Mouse (Mus musculus) right cerebral cortex, postnatal 25 days (tissue): ENCODE measurements around the gene Esam.

Source experiments
- DNase-seq: peaks from one replicate; pipeline ENCODE4 v3.0.0; 2022

Gene Esam

DNA sequence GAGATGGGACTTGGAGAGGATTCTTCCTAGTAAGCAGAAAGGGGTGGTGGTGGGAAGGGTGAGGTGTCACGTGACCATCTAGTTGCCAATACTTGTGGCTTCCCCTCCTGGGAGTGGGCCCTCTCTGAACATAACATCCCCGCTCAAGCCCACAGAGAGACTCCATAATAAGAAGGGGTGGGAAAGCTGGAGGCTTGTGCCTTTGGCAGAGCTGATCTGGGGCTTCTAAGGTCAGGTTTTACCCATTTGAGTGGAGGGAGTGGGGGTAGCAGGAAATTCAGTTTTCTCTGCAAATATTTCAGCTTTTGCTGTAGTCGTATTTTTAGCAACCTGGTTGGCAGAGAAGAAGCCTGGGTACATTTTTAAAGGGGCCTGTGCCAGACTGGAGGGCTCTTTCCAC is 28.5 kb downstream of the Esam start:
- peak; percentile 35 for DNase-seq

DNA sequence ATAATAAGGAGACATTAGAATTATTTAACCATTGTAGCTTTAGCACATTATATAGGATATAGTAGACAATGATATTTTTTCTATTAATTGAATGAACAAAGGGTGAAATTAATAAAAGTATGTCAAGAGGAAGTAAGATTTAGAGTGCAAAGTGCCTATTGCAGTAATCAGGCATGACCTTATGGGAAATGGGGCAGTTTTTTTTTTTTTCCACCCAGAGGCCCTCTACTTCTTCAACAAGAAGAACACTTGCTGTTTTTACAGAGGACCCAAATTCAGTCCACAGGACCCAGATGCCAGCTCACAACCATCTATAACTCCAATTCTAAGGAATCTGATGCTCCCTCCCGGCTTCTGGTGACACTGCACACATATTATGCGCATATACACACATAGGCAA is 32.7 kb downstream of the Esam start:
- DNase-seq, result no peak

DNA sequence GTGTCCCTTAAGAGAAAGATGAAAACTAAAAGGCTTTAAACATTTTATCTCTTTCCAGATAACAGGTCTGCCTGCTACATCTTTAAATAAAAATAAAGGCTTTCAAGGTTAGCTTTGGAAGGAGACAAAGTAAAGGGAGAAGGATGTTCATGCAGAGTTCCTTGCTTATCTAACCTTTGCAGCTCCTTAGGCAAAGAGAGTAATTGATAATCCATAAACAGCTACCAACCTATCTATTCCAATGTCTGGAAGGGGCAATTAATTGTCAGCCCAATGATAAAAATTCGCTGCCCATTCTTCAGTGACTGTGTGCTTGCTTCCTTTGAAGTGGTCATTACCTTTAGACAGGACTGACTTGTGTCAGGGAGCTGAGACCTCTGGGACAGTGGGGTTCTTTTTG is 35.9 kb downstream of the Esam start:
- DNase-seq, result no peak

DNA sequence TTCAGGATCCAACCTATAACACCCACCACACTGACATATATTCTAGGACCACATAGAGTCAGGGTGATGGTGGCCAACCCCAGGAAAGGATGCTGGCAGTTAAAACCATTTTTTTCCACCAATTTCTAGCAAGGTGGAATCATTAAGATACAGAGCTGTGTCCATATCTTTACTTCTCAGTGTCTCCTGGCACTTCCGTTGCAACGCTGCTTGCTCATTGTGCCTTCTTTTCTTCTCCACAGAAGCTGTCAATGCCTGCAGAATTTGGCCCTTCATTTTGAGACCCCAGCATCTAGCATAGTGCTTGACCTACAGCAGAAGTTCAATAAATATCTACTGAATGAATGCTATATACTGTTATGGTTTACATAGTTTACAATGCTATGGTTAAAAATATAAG is 39.1 kb downstream of the Esam start:
- no peak for DNase-seq

DNA sequence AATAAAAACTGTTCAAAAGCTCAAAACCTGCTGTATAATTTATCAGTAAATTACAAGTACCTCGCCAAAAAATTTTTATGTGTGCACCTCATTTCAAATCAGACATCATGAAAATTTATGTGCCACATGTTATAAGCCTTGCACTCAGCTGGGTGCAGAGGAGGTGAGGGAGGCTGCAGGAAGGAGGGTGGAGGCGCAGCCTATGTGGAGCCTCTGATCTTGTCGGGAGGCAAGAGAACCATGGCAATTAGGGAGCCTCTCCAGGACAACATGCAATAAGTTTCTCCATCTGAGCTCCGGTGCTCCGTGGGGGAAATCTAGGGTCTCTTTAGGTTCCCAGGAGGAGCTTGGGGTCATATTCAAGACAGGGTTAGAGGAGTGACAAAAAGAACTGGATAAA is 39.6 kb downstream of the Esam start:
- DNase-seq, result no peak

DNA sequence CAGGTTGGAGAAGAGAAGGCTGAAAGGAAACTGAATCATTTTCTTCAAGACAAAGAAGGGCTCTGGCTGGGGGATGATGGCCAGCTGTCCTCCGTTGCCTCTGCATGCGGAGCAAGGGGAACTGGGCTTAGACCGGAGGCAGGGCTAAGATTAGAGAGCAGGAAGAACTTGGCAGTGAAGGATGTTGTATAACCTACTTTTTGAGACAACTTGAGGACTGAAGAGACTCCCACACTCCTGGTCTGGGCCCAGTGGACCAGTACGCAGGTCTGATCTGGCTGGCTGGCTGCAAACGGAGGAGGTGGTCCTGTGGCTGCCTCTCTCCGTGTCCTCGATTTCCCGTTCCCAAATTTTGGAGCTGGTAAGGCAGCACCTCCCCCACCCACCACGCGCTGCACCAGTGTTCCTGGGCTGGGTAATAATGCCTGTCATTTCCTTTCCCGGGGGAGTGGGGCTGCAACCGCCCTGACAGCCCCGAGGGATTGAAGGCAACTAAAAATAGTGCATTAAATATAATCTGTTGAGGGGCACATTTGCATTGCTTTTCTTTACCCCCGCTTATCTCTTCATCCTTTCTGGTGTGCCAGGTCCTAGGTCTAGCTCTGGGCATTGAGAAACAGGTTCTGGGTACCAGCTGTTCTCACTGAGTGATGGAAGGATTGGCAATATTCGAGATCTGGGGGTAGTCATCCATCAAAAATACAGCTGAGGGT is 40.2 kb downstream of the Esam start:
- DNase-seq, result peak; percentile 62

DNA sequence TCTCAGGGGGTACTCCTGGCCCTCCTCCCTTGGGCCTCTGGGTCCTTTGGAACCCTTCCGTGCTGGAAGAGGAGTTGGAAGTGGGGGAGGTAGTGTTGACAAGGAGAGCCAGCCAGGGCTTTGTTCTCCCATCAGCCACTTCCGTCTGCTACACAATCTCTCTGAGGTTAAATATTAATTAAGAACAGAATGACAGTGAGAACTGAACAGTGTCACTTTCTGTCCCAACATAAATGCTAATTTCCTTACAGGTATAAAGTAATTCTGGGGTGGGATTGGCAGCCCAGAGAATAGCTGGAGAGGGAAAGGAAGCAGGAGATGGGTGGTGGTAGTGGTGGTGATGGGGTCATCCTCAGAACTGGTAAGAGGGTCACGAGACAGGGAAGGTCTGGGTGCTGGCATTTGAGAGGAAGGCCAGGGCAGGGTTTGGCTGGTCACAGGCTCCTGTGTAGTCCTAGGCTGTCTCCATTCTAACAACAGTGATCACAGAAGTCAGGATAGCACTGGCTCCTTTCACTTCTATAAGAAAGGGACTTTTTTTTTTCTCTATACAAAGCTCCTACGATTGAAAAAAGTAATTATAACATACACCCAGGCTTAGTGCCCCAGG is 40.8 kb downstream of the Esam start:
- no peak for DNase-seq

DNA sequence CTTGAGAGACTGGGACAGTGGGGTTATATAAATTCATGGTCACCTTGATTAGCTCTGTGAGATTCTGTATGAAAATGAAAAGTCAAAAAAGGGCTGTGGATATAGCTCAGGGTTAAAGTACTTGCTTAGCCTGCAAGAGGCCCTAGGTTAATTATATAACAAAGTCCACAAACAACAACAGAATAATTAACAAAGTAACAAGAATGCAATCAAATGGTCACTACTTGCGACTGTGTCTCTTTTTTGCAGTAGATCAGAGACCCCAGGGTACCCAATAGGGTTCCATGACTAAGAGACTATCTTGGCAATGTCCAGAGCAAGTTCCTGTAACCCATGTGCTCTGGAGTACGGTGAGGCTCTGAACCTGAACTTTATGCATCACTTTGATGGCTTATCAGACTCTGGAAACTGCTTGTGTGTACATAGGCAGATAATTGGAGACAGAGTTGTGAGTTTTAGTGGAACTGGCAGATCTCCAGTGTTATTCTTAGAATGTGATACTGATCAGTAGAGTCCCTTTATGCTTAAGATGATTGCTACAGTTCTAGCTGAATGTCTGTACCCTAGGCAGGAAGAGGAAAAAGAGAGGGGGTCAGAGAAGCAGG is 41.5 kb downstream of the Esam start:
- DNase-seq, result no peak

DNA sequence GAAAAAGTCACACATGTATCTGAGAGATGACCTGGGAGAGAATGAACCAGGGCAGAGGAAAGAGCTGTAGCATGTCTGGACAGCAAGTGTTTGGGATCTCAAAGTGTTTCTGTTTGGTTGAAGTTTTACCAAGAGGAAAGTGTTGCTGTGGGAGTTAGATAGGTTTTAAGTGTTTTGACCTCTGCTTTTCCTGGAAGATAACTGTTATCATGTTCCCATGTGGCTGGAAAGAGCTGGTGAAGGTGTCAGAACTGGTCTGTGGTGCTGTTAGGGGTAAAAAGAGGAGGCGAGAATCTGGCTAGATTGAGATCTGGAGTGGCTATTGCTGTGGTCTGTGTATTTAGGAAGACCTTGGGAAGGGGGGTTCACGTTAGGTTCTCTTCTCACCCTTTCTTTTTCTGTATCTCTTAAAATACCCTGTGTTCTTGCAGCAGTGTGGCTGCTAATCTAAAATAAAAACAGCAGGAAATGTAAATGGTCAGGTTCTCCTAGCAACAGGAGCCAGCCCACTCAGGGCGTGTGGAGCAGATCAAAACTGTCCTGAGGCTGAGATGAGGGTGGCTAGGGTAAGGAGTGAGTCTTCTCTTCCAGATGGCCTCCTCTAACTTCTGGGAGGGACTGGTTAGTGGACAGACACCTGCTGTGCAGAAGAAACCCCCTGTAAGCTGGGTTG is 44.5 kb downstream of the Esam start:
- DNase-seq, result no peak

DNA sequence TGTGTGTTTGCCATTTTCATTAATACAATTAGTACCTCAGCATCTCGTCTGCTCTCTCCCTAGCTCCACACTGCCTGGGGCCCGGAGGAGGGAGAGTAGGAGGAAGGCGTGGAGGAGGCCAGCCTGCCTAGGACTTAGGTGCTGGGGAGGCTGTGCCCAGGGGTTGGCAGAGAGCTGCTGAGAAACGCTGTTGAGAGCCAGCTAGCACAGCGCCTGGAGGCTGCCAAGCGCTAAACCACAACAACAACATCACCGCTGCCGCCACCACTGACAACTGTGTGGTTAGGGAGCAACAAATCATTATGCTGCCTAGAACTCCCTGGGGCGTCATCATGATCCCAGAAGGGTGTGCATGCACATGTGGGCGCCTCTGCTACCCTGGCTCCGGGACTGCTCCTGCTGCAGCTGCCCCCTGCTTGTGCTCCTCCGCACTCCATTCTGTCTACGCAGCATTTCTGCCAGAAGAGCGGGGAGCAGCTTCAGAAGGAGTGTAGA is 48.6 kb downstream of the Esam start:
- peak; percentile 74 for DNase-seq

DNA sequence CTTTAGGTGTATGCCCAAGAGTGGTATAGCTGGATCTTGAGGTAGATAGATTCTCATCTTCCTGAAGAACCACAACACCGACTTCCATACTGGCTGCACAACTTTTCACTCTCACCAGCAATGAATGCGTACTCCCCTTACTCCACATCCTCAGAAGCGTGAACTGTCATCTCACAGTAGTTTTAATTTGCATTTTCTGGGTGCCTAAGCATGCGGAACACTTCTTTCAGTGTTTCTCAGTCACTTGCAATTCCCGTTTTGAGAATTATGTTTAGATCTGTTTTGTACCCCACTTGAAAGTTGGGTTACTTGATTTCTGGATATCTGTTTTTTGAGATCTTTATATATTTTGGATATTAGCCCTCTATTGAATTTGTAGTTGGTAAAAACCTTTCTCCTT is 55.7 kb downstream of the Esam start:
- DNase-seq, result no peak

DNA sequence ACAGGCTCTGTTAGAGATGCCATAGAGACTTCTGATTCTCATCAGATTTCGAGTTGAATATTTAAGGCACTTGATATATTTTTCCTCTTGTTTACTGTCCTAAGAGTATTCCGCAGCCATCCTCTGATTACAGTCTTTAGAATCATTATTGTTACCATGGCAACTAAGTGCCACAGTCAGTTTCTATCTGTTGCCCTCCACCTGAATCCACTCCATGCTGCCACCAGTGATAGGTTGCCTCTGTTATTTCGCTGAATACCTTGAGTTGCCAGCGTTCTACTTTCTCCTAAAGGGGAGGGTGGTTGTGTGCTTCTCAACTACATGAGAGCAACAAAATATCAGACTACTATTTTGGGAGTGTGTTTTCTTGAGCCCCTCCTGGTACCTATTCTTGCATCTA is 58.8 kb downstream of the Esam start:
- no peak for DNase-seq
